Mouse (Mus musculus): Measurements from ENCODE around the gene Ifna14. TPM values are rescaled to one million over a fixed set of nuclear protein-coding genes. Genes with fewer than 3 reads are reported as not detected.

Ifna14 gene
- total RNA-seq, 2 experiments from 2014 or later: not detected

Other genes starting within 250 kb of the Ifna14 start
- gene Hacd4, start 132.9 kb downstream of the Ifna14 start, total RNA-seq (2021): 1 to 10 TPM; 4.9 to 6.0 TPM
- gene Ifnb1, start 49.0 kb downstream of the Ifna14 start, total RNA-seq (2021): not detected
- not detected for gene Ifna15, start 13.6 kb downstream of the Ifna14 start, total RNA-seq (2021)
- not detected for gene Ifna9, start 20.6 kb upstream of the Ifna14 start, total RNA-seq (2021)
- not detected for gene Ifna12, start 31.6 kb upstream of the Ifna14 start, total RNA-seq (2021)
- gene C87499, start 62.6 kb upstream of the Ifna14 start, total RNA-seq (2021): not detected
- gene Ifna13, start 72.7 kb upstream of the Ifna14 start, total RNA-seq (2021): not detected
- not detected for gene Ifna16, start 105.1 kb upstream of the Ifna14 start, total RNA-seq (2021)
- not detected for gene Ifna2, start 112.1 kb upstream of the Ifna14 start, total RNA-seq (2021)
- not detected for gene Ifnab, start 119.6 kb upstream of the Ifna14 start, total RNA-seq (2021)
- gene Gm26566, start 150.0 kb upstream of the Ifna14 start, total RNA-seq (2021): under 1 TPM; 0.50 TPM
- 10 to 100 TPM; 82.6 to 87.1 TPM for gene Klhl9, start 150.7 kb upstream of the Ifna14 start, total RNA-seq (2021)
- gene Gm13271, start 183.1 kb upstream of the Ifna14 start, total RNA-seq (2021): not detected
- not detected for gene Gm13283, start 188.3 kb upstream of the Ifna14 start, total RNA-seq (2021)
- not detected for gene Gm13290, start 202.0 kb upstream of the Ifna14 start, total RNA-seq (2021)
- not detected for gene Gm13289, start 205.1 kb upstream of the Ifna14 start, total RNA-seq (2021)
- not detected for gene Gm13272, start 208.1 kb upstream of the Ifna14 start, total RNA-seq (2021)
- not detected for gene Ifnz, start 210.3 kb upstream of the Ifna14 start, total RNA-seq (2021)
- not detected for gene Gm13276, start 213.9 kb upstream of the Ifna14 start, total RNA-seq (2021)
- gene Gm13277, start 216.8 kb upstream of the Ifna14 start, total RNA-seq (2021): not detected
- gene Gm13278, start 219.8 kb upstream of the Ifna14 start, total RNA-seq (2021): not detected
- not detected for gene Gm13275, start 222.7 kb upstream of the Ifna14 start, total RNA-seq (2021)
- not detected for gene Gm13279, start 225.6 kb upstream of the Ifna14 start, total RNA-seq (2021)
- gene Gm13285, start 227.9 kb upstream of the Ifna14 start, total RNA-seq (2021): under 1 TPM; 0.31 to 0.40 TPM
- not detected for gene Gm13287, start 231.5 kb upstream of the Ifna14 start, total RNA-seq (2021)
- not detected for gene Gm13288, start 233.7 kb upstream of the Ifna14 start, total RNA-seq (2021)
- not detected for gene Ifna7, start 244.4 kb upstream of the Ifna14 start, total RNA-seq (2021)
- gene Ifna11, start 248.2 kb upstream of the Ifna14 start, total RNA-seq (2021): not detected

Measured in heart, postnatal 10 days (tissue).